Mouse (Mus musculus) heart, adult 2 months (tissue): ENCODE measurements around the gene Slc7a11.

Experiments
- CTCF ChIP-seq: fragments of 200-600 bp; IDR thresholded peaks from 2 replicates; pipeline ENCODE4 v1.8.1; 2022; ENCODE audit warnings: antibody characterized with exemption, mild to moderate bottlenecking, moderate library complexity
- EP300 ChIP-seq: fragments of 200-500 bp; IDR thresholded peaks from 2 replicates; pipeline ENCODE4 v1.6.1; 2011; ENCODE audit warnings: low read depth, low read length, control low read depth; ENCODE audit not compliant: insufficient read depth
- POLR2A ChIP-seq: fragments of 200-500 bp; IDR thresholded peaks from 2 replicates; pipeline ENCODE4 v1.6.1; 2011; ENCODE audit warnings: mild to moderate bottlenecking, low read depth, low read length, control low read depth; ENCODE audit not compliant: insufficient read depth

GRCm38 (mm10) chr3:49913929-49914328 is 529.5 kb downstream of the Slc7a11 start:
- no peak for TF ChIP-seq POLR2A
- TF ChIP-seq CTCF, result no peak
- TF ChIP-seq EP300, result no peak
